Mouse (Mus musculus) cerebellum, adult 2 months (tissue): ENCODE measurements at regions not wholly inside any gene's neighbourhood (a gene's known extent, or its start where the extent isn't known, plus 50 kb on each side); places are given as distances from the start of the nearest gene placed in this dataset.

Experiments used
- CTCF ChIP-seq: fragments of 200-500 bp; IDR thresholded peaks from 2 replicates; pipeline ENCODE4 v1.5.1; 2011; ENCODE audit warnings: low read depth, mild to moderate bottlenecking, control low read depth, low read length, moderate library complexity, borderline replicate concordance; ENCODE audit not compliant: insufficient read depth
- POLR2A ChIP-seq: fragments of 200-500 bp; IDR thresholded peaks from 2 replicates; pipeline ENCODE4 v1.6.1; 2011; ENCODE audit warnings: low read length, control low read depth, borderline replicate concordance; ENCODE audit not compliant: insufficient read depth

GRCm38 (mm10) chr19:50872144-50872543 is 193.7 kb upstream of the Sorcs1 start:
- TF ChIP-seq POLR2A (no peak), CTCF (no peak)
